Mouse (Mus musculus) CD4-positive, CD25-positive, alpha-beta regulatory T cell (primary cell): Measurements from ENCODE around the gene Zscan4b. TPM values are rescaled to one million over a fixed set of nuclear protein-coding genes. Genes with fewer than 3 reads are reported as not detected.

Source experiments
- polyA plus RNA-seq: library from polyadenylated mRNA; unstranded; fragments of 100-300 nt; shearing (Covaris generic); gene quantifications from one replicate; pipeline ENCODE4 v1.2.1, GENCODE M21; 2017

Gene Zscan4b
- polyA plus RNA-seq, result not detected

GRCm38 (mm10) chr7:10904950-10905349 is at the start of gene Zscan4b:
Zscan4b (minus strand) TSS chr7:10905050.

Other genes with a start within 250 kb of the Zscan4b start
- not detected for gene Nlrp4b, start 217.3 kb downstream of the Zscan4b start, polyA plus RNA-seq
- gene Vmn1r71, start 150.7 kb downstream of the Zscan4b start, polyA plus RNA-seq, result 0.08 TPM
- gene Zscan4c, start 100.7 kb upstream of the Zscan4b start, polyA plus RNA-seq, result not detected
- not detected for gene Zscan4-ps1, start 164.6 kb upstream of the Zscan4b start, polyA plus RNA-seq